Mouse (Mus musculus): ENCODE results near the gene Wwc2. TPM values are rescaled to one million over a fixed set of nuclear protein-coding genes. Genes with fewer than 3 reads are reported as not detected.

Wwc2 gene
- polyA plus RNA-seq, 1 experiment from 2014 or later, result 11.9 TPM

DNA sequence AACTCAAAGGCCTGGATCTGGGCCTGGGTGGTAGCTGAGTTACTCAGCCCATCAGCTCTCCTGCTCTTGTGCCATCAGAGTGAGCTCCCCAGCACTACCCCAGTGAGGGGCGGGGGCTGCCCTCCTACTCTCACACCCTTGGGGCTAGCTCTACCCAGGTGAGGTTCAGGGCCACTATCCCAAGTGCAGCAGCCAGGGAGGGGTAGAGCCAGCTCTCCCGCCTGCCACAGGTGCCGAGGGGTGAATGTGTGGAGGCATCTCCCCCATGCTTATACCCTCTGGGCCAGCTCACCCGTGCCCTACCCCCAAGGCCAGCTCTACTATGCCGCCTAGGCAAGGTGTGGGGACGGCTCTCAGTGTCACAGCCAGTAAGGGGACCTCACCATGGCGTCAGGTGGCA is 75.8 kb downstream of the Wwc2 start:
- H3K27me3 ChIP-seq, result no peaks in the 10 kb centered on the region
- ATAC-seq (ENCODE audit: insufficient number of reproducible peaks, low FRiP score, low TSS enrichment, low read depth), result no peak

DNA sequence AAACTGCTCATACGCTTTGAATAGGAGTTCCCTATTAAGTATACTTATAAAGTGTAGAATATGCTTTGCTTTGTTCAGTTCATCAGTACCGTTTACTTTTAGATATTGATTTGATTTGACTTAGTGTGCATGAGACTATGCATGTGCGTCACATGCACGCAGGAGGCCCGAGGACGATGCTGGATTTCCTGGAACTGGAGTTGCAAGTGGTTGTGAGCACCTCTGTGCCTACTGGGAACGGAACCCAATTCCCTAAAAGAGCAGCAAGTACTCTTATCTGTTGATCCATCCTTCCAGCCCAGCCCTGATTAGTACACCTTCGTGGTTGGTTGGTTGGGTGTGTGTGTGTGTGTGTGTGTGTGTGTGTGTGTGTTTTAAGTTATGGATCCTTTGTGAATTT is 76.6 kb downstream of the Wwc2 start:
- no peaks in the 10 kb centered on the region; the same call in 1 of the 2 replicates for H3K9me3 ChIP-seq
- H3K4me3 ChIP-seq, result no peak overlapping the region
- H3K9ac ChIP-seq, result no peak overlapping the region
- 86% methylated on average over 8 of the region's 8 CpGs for WGBS
- no peaks in the 10 kb centered on the region for H3K27me3 ChIP-seq
- no peak overlapping the region for H3K4me2 ChIP-seq
- ATAC-seq (ENCODE audit: insufficient number of reproducible peaks, low FRiP score, low TSS enrichment, low read depth), result no peak
- H3K27ac ChIP-seq, result no peak overlapping the region
- 0 out of 2 replicates have a peak, but pooled peaks cover 3% of the 10 kb centered on the region for H3K4me1 ChIP-seq
- no peaks in the 10 kb centered on the region for H3K36me3 ChIP-seq

More for the DNA sequence above, 75.8 kb downstream of the Wwc2 start:
- Histone ChIP-seq H3K9me3 (no peaks in the 10 kb centered on the region), H3K4me2 (no peak overlapping the region), H3K9ac (no peak overlapping the region), H3K4me3 (no peak overlapping the region), H3K36me3 (peaks cover 3% of the 10 kb centered on the region), H3K4me1 (0 out of 2 replicates have a peak, but pooled peaks cover 3% of the 10 kb centered on the region), H3K27ac (no peak overlapping the region)
- WGBS, result 84% methylated on average over 7 of the region's 7 CpGs

DNA sequence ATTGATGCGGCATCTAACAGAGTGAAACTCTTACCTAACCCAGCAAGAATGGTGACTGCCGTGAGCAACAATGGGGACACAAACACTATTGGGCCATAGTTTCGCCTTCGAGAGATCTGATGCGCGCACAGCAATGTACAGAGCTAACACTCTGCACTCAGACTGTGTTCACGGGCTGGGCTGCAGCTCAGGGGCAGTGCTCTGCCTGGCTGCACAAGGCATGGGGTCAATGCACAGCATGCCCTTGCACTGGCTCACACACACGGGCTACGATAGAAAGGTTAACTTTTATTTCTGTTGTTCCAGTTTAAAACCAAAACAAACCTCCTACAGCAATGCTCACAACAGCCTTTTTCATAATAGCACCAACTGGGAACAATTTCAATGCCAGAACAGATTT is 77.1 kb downstream of the Wwc2 start:
- Histone ChIP-seq H3K36me3 (peaks cover 4% of the 10 kb centered on the region), H3K27me3 (no peaks in the 10 kb centered on the region), H3K9ac (no peak overlapping the region), H3K27ac (no peak overlapping the region), H3K4me2 (no peak overlapping the region), H3K9me3 (no peaks in the 10 kb centered on the region; the same call in 1 of the 2 replicates), H3K4me1 (0 out of 2 replicates have a peak, but pooled peaks cover 3% of the 10 kb centered on the region), H3K4me3 (no peak overlapping the region)
- no peak for ATAC-seq (ENCODE audit: insufficient number of reproducible peaks, low FRiP score, low TSS enrichment, low read depth)
- 90% methylated on average over 9 of the region's 9 CpGs for WGBS

DNA sequence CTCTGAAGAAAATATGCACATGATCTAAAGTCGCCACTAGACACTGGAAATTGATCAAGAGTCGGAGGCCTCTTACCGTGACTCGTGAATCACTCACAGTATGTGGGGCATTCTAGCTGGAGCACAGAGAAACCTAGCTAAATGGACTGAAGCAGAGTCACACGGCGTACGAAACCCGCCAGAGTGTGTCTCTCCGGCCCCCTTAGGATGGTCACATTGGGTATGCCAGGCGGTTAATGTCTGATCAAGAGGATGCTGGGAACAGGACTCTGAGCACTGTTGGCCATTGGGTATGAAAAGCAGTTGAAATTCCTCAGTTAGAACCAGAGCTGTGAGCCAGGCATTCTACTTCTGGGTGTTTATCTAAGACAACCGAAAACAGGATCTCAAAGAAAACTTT is 81.0 kb downstream of the Wwc2 start:
- no peaks in the 10 kb centered on the region for H3K4me1 ChIP-seq
- H3K27ac ChIP-seq, result no peak overlapping the region
- H3K27me3 ChIP-seq, result no peaks in the 10 kb centered on the region
- H3K9ac ChIP-seq, result no peak overlapping the region
- H3K36me3 ChIP-seq, result peaks cover 4% of the 10 kb centered on the region
- H3K4me2 ChIP-seq, result no peak overlapping the region
- 97% methylated on average over 11 of the region's 11 CpGs for WGBS
- no peak overlapping the region for H3K4me3 ChIP-seq
- ATAC-seq (ENCODE audit: insufficient number of reproducible peaks, low FRiP score, low TSS enrichment, low read depth), result no peak
- no peaks in the 10 kb centered on the region; the same call in 1 of the 2 replicates for H3K9me3 ChIP-seq

DNA sequence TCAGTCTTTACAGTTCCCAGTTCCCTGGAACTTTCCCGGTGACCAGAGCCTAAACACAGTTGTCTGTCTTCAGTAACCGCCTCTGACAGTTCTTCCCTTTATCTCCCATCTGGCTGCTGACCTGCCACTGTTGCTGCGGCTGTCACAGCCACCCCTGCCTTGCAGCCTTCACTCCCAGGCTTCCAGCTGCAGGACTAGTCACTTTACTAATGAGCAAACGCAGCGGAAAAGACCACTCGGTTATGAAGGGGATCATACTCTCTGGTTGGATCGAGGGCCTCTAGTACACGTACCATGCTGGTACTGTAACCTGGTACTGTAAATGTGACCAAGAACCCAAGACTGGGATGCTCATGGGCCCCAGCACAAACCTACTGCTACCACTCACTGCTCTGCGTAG is 83.7 kb downstream of the Wwc2 start:
- 86% methylated on average over 9 of the region's 9 CpGs for WGBS
- Histone ChIP-seq H3K9ac (no peak overlapping the region), H3K4me2 (no peak overlapping the region), H3K4me1 (no peaks in the 10 kb centered on the region), H3K27me3 (no peaks in the 10 kb centered on the region), H3K9me3 (no peaks in the 10 kb centered on the region; the same call in 1 of the 2 replicates), H3K36me3 (peaks cover 4% of the 10 kb centered on the region), H3K27ac (no peak overlapping the region), H3K4me3 (no peak overlapping the region)
- ATAC-seq (ENCODE audit: insufficient number of reproducible peaks, low FRiP score, low TSS enrichment, low read depth), result no peak

DNA sequence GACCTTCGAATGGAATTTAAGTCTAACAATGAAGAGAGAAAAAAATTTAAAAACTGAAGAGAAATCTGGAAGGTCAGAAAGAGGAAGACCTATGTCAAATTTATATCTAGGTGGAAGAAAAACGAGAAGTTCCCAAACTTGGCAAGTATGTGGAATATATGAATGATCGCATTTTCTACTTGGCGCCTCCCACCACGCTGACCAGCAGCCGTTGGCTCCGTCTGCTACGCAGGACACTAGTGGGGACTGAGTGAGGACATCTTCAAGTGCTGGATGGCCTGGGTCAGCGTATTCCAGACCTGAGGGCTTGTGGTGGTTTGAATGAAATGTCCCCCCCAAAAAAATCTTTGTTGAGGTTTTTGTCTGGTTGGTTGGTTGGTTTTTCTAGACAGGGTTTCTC is 84.6 kb downstream of the Wwc2 start:
- no peak overlapping the region for H3K4me3 ChIP-seq
- no peaks in the 10 kb centered on the region; the same call in 1 of the 2 replicates for H3K9me3 ChIP-seq
- peaks cover 4% of the 10 kb centered on the region for H3K36me3 ChIP-seq
- no peak overlapping the region for H3K27ac ChIP-seq
- H3K9ac ChIP-seq, result no peak overlapping the region
- WGBS, result 97% methylated on average over 9 of the region's 9 CpGs
- no peak for ATAC-seq (ENCODE audit: insufficient number of reproducible peaks, low FRiP score, low TSS enrichment, low read depth)
- H3K4me1 ChIP-seq, result no peaks in the 10 kb centered on the region
- H3K4me2 ChIP-seq, result no peak overlapping the region
- H3K27me3 ChIP-seq, result no peaks in the 10 kb centered on the region

DNA sequence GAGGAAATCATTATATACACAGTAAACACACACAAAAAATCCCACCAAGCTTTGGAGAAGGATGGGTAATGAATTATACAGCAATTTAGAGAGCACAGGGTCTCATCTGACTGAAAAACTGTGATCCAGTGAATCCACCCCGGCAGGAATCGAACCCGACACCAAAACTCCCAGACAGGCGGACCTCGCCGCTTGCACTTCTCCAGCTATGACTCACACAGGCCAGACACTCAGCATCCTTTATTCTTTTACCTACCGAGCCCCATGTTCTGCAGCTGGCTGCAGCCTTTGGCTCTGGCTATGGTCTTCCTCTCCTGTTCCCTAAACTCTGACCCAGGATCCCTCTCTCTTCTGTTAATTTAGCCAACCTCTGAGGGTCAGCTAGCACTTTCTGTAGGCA is 85.5 kb downstream of the Wwc2 start:
- H3K4me2 ChIP-seq, result no peak overlapping the region
- H3K27ac ChIP-seq, result no peak overlapping the region
- H3K4me1 ChIP-seq, result no peaks in the 10 kb centered on the region
- H3K9me3 ChIP-seq, result no peaks in the 10 kb centered on the region; the same call in 1 of the 2 replicates
- no peaks in the 10 kb centered on the region for H3K27me3 ChIP-seq
- no peak overlapping the region for H3K9ac ChIP-seq
- no peak overlapping the region for H3K4me3 ChIP-seq
- 91% methylated on average over 7 of the region's 7 CpGs for WGBS
- no peak for ATAC-seq (ENCODE audit: insufficient number of reproducible peaks, low FRiP score, low TSS enrichment, low read depth)
- H3K36me3 ChIP-seq, result peaks cover 6% of the 10 kb centered on the region

DNA sequence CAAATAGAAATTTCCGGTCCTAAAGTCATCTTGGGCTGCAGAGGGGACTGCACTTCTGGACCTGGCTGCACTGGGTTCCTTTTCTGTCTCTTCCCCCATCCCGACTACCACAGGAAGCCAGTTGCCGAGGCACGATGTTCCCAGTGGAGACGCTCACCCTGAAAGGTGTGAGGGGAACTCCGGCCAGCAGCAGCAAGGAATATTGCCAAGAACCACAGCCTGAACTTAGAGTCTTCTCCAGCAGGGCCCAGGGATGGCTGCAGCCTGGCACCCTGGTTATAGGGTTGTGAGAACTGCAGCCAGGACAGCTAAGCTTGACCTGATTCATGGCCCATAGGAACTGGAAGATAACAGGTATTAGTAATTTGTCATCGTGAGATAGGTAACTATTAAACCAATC is 86.7 kb downstream of the Wwc2 start:
- no peaks in the 10 kb centered on the region for H3K4me1 ChIP-seq
- H3K4me3 ChIP-seq, result no peak overlapping the region
- 60% methylated on average over 7 of the region's 7 CpGs for WGBS
- H3K36me3 ChIP-seq, result peaks cover 15% of the 10 kb centered on the region
- H3K27ac ChIP-seq, result no peak overlapping the region; the same call in 1 of the 2 replicates
- no peaks in the 10 kb centered on the region for H3K27me3 ChIP-seq
- no peak for ATAC-seq (ENCODE audit: insufficient number of reproducible peaks, low FRiP score, low TSS enrichment, low read depth)
- H3K4me2 ChIP-seq, result no peak overlapping the region
- H3K9ac ChIP-seq, result no peak overlapping the region
- no peaks in the 10 kb centered on the region for H3K9me3 ChIP-seq

DNA sequence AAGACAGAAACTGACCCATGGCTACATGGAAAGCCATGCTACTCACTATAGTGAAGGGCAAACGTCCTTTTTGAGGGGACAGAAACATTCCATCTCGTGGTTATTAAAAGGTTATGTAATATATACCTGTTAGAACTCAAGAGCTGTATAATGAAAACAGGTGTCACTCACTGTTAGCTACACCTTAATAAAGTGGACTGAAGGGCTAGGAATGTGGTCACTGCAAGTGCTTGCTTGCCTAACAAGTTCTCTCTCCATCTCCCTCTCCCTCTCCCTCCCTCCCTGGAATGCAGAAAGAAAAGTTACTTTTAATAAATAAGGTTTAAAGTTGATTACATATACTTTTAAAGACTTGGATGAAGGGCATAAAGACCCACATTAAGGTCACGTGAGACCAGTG is 88.0 kb downstream of the Wwc2 start:
- Histone ChIP-seq H3K9me3 (no peaks in the 10 kb centered on the region), H3K4me3 (no peak overlapping the region), H3K27ac (no peak overlapping the region), H3K36me3 (peaks cover 16% of the 10 kb centered on the region; the same call in 1 of the 2 replicates), H3K4me1 (no peaks in the 10 kb centered on the region), H3K4me2 (no peak overlapping the region), H3K9ac (no peak overlapping the region), H3K27me3 (no peaks in the 10 kb centered on the region)
- ATAC-seq (ENCODE audit: insufficient number of reproducible peaks, low FRiP score, low TSS enrichment, low read depth), result no peak
- 71% methylated on average over 3 of the region's 3 CpGs for WGBS

DNA sequence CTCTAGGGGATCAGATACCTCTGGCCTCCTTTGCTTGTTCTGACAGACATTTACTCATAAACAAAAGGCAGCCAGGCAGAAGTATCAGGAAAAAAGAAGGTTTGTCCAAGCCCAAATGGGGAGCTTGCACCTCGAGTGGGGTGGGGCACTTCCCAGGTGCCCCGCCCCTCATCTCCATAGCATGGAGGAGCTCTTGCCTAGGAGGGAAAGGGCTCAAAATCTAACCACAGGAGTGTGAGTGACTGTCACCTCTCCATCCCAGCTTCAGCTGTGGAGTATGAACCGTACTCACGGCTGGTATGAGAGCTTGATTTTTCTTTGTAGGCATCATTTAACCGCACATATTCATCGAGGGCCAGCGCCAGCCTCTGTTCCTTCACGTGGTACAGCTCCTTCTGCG is 90.4 kb downstream of the Wwc2 start:
- H3K4me2 ChIP-seq, result no peak overlapping the region
- no peak overlapping the region for H3K9ac ChIP-seq
- H3K27me3 ChIP-seq, result no peaks in the 10 kb centered on the region
- no peak overlapping the region for H3K4me3 ChIP-seq
- 93% methylated on average over 9 of the region's 9 CpGs for WGBS
- no peak for ATAC-seq (ENCODE audit: insufficient number of reproducible peaks, low FRiP score, low TSS enrichment, low read depth)
- no peaks in the 10 kb centered on the region for H3K9me3 ChIP-seq
- H3K4me1 ChIP-seq, result no peaks in the 10 kb centered on the region
- peaks cover 22% of the 10 kb centered on the region; the same call in 1 of the 2 replicates for H3K36me3 ChIP-seq
- H3K27ac ChIP-seq, result no peak overlapping the region

DNA sequence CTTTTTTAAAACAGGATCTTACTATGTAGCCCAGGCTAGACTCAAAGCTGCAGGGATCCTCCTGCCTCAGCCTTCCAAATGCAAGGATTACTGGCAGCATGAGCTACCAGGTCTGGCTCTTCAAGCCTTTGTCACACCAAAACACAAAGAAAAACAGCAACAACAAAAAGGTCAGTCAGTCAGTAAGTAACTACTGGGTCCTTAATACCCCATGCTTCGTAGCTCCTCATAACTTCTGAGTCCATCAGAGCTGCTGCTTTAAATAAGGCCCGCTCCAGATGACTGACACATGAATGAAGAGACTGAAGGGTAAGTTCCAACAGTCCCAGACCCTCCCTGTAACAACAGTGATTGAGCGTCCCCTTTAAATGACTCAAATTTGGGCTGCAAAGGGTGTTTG is 90.8 kb downstream of the Wwc2 start:
- 96% methylated on average over 3 of the region's 3 CpGs for WGBS
- Histone ChIP-seq H3K4me3 (no peak overlapping the region), H3K9ac (no peak overlapping the region), H3K9me3 (no peaks in the 10 kb centered on the region), H3K4me1 (no peaks in the 10 kb centered on the region), H3K36me3 (peaks cover 22% of the 10 kb centered on the region; the same call in 1 of the 2 replicates), H3K4me2 (no peak overlapping the region), H3K27ac (no peak overlapping the region), H3K27me3 (no peaks in the 10 kb centered on the region)
- no peak for ATAC-seq (ENCODE audit: insufficient number of reproducible peaks, low FRiP score, low TSS enrichment, low read depth)

DNA sequence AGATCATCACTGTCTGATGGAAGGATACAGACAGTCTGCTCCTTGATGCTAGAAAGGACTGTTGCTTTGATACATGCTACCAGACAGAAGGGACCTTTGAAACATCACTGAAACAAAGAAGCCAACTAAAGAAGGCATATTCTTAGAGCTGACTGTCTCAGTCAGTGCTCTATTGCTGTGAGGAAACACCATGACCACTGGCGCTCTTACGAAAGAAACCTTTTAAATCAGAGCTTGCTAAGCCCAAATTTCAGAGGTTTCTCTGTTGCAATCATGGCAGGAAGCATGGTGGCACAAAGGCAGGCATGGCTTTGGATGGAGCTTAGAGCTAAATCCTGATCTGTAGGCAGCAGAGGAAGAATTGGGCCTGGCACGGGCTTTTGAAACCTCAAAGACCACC is 98.3 kb downstream of the Wwc2 start:
- Histone ChIP-seq H3K36me3 (peaks cover 6% of the 10 kb centered on the region; the same call in 1 of the 2 replicates), H3K4me1 (peaks cover 11% of the 10 kb centered on the region), H3K27me3 (no peaks in the 10 kb centered on the region), H3K4me2 (no peak overlapping the region), H3K9me3 (no peaks in the 10 kb centered on the region), H3K4me3 (no peak overlapping the region), H3K9ac (no peak overlapping the region), H3K27ac (no peak overlapping the region)
- ATAC-seq (ENCODE audit: insufficient number of reproducible peaks, low FRiP score, low TSS enrichment, low read depth), result no peak
- 95% methylated on average over 3 of the region's 3 CpGs for WGBS

DNA sequence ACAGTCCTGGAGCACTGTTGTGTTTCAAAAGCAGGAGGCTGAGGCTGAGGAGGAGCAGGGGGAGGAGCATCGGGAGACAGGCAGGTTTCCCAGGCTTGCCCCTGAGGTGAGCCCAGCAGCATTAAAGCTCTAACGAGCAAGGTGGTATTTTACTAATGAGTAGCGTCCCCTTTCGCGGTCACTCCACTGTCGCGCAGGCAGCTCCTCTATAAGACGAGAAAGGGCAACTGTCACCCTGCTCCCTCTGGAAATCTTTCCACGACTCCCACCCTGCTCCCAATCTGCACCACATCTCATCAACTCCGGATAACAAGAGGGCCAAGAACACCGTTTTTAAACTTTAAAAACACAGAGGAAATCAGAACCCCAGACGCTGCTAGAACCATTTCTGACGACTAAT is 99.1 kb downstream of the Wwc2 start:
- Histone ChIP-seq H3K27ac (no peak overlapping the region), H3K4me2 (no peak overlapping the region), H3K9me3 (no peaks in the 10 kb centered on the region), H3K27me3 (no peaks in the 10 kb centered on the region), H3K4me3 (no peak overlapping the region), H3K4me1 (peaks cover 11% of the 10 kb centered on the region), H3K36me3 (peaks cover 6% of the 10 kb centered on the region; the same call in 1 of the 2 replicates), H3K9ac (no peak overlapping the region)
- WGBS, result 46% methylated on average over 13 of the region's 13 CpGs
- no peak for ATAC-seq (ENCODE audit: insufficient number of reproducible peaks, low FRiP score, low TSS enrichment, low read depth)

Data from limb, embryonic 15.5 days (tissue).